Mouse (Mus musculus) cerebellum, adult 2 months (tissue): ENCODE measurements around the gene Gapvd1.

ENCODE experiments used
- CTCF ChIP-seq: fragments of 200-500 bp; IDR thresholded peaks from 2 replicates; pipeline ENCODE4 v1.5.1; 2011; ENCODE audit warnings: low read depth, mild to moderate bottlenecking, control low read depth, low read length, moderate library complexity, borderline replicate concordance; ENCODE audit not compliant: insufficient read depth
- POLR2A ChIP-seq: fragments of 200-500 bp; IDR thresholded peaks from 2 replicates; pipeline ENCODE4 v1.6.1; 2011; ENCODE audit warnings: low read length, control low read depth, borderline replicate concordance; ENCODE audit not compliant: insufficient read depth

DNA sequence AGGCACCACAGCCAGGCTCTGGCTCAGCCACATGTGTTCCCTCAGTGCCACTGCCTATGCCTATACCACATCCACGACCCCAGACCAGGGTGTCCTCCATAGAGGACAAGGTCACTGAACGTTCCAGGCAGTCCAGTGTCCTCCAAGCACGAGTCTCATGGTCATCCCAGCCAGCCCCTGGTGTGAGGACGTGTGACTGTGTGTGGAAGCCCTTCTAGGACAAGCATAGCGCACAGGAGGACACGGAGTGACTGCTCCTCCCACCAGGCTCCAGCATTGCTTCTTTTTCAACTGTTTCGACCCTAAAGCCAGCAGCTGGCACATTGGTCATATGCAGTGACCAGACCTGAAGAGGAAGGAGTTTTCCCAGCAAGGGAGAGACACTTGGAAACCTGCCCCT, 125.3 kb downstream of the Gapvd1 start:
- TF ChIP-seq CTCF, result no peak
- no peak for TF ChIP-seq POLR2A
